Mouse (Mus musculus): ENCODE data around the gene Fam198a.
"Not testable (repeated sequence)": the region's sequence is repeated elsewhere in the genome, so short reads cannot be mapped to it uniquely, and the experiment has no call there.

Gene Fam198a

GRCm38 (mm10) chr9:122020321-122020720 lies 69.5 kb downstream of the Fam198a start:
- DNase-seq (ENCODE audit: low spot score in 2 of 2), result no peak

GRCm38 (mm10) chr9:122021171-122021570 lies 70.4 kb downstream of the Fam198a start:
- DNase-seq (ENCODE audit: low spot score in 2 of 2), result not testable (repeated sequence)

DNA sequence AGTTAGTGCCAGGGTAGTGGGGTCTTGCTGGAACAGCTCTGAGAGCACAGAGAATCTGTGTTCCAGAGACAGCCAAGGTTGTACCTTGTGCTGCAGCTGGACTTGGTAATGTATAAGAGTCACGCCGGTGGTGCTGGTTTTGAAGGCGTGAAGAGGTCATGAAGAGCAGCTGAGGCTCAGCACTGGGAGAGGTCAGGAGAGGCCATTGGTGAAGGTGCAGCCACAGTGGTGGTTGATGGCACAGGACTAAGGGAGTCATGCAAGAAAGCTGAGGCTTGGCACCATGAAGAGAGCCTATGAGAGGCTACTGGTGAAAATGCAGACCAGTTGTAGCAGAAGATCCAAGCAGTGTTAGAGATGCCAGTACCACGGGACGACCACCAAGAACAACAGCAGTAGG lies 70.8 kb downstream of the Fam198a start:
- DNase-seq (ENCODE audit: low spot score in 2 of 2), result no peak

- DNase-seq (ENCODE audit: low spot score in 2 of 2), result peak in 1 of 2 experiments; percentile 22
These were observed 72.0 kb downstream of the Fam198a start for GRCm38 (mm10) chr9:122022776-122023175.

- DNase-seq (ENCODE audit: low spot score in 2 of 2), result no peak
These were observed 73.1 kb downstream of the Fam198a start for GRCm38 (mm10) chr9:122023873-122024272.

GRCm38 (mm10) chr9:122024419-122024818 lies 73.6 kb downstream of the Fam198a start:
- DNase-seq (ENCODE audit: low spot score in 2 of 2), result no peak

DNA sequence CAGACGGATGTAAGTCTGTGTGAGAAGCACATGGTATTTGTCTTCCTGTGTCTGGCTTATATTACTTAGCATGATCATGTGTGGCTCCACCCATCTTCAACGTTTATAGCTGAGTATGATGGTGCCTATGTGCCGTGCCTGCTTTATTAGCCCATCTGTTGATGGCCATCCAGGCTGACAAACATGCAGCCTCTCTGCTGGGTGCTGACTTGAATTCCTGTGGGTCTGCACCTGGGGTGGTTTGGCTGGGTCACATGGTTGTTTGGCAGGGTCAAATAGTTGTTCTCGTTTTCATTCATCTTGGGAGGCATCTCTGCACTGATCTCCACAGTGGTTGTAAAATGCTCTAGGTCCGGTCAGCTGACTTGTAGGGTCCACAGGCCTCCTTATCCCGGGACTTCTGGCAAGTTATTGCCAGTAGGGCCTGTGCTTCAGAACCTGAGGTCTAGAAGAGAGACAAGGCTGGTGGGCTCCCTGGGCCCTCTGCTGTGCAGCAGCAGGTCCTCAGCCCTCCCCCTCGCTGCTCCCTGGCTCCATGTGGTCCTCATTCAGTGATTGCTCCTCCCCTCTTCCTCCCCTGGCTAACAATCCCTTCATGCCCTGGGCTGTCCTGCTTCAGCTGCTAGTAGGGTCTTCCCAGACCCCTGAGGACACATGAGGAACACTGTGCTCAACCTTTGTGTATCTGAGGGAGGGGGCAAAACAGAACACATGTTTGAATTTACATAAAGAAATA lies 75.2 kb downstream of the Fam198a start:
- no peak for DNase-seq (ENCODE audit: low spot score in 2 of 2)

- DNase-seq (ENCODE audit: low spot score in 2 of 2), result no peak
These were observed 76.5 kb downstream of the Fam198a start for GRCm38 (mm10) chr9:122027081-122027913.

DNA sequence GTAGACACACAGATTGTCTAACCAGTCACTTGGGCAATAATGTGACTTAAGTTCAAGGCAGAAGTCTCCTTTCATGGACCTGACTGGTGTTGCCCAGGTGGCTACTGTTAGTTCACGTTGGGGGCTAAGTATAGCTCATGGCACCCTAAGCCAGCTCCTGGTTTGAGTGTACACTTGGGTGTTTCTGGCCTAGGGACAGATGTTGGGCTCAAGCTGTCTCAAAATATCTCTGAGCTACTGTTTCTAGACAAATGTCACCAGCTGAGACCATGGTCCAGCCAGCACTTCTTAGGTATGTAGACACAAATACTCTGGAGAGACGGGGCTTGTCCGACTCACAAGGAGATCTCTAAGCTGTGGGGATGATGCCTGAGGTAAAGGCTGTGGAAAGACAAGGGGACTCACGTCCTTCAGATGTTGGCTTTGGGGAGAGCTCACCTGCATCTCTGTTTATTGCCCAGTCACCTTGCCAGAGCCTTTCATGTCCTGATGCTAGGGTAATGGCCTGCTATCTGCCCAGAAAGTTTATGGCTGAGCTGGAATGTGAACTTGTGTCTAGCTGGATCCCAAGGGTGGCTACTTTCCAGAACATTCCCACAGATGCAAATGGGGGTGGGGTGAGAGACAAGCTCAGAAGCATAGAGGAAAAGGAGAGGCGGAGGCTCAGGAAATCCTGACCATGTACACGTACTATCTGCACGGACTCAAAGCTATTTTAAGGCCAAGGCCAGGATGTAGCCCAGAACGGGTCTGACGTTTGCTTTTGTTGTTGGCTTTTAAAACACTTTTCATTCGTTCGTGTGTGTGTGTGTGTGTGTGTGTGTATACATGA lies 77.3 kb downstream of the Fam198a start:
- no peak for DNase-seq (ENCODE audit: low spot score in 2 of 2)

DNA sequence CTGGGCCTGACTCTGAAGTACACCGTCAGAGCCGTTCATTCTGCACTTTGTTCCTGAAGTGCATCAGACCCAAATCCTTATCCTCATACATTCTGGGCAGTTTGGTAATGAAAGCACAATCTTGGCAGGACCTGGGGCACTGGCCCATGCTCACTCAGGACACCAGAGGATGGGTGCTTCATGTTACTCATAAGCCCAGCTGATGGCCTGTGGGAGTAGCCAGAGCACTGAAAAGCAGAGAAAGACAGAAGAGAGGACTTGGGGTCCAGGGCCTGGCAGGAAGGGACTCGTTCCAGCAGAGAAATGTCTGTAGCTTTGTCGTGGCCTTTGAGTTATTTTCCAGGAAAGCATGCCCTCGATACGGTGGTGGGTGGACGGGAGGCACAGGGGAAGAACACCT lies 79.0 kb downstream of the Fam198a start:
- DNase-seq (ENCODE audit: low spot score in 2 of 2), result no peak

All from spleen, postnatal 4 days (tissue).